Mouse (Mus musculus) cerebellum, adult 8-10 months (tissue): ENCODE results near the gene Cdyl.
A peak's percentile ranks its signal among the peaks of the same experiment; 100 is the strongest.

Experiments used
- DNase-seq: peaks from one replicate; pipeline ENCODE4 v3.0.0; 2022

The Cdyl gene

DNA sequence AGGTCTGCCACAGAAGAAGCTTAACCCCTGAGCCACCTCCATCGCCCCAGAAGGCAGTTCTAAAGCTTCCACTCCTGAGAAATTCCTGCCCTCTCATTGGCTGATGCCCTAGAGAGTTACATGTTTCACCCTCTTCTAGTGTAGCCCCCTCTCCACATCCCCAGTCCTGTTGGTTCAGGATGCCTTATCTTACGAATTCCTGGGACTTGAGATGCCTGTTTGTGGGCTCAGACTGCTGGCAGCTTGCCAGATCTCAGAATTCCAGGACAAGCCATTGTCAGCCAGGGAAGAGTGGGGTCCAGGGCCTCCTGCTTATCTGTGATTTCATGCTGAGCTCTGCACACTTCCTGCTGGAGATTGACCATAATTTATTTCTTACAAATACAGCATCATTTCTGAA, 106.2 kb downstream of the Cdyl start:
- DNase-seq: no peak

DNA sequence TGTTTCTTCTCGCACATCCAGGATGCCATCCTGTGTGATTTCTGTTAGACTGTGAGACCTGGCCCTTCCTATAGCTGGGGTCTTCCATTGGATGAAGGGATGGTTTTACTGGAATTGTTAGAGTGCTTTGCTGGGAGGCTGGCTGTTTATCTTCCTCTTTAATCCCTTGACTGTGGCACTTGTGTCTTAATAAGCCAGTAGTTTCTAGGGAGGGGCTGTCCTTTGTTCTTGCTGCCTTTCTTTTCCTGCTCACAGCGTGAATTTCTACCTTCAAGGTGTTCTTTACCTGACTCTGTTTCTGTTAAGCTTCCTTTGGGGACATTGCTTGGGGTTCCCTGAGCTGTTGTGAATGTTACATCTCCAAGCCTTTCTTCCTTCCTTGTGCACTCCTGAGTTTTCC, 110.0 kb downstream of the Cdyl start:
- DNase-seq: no peak

DNA sequence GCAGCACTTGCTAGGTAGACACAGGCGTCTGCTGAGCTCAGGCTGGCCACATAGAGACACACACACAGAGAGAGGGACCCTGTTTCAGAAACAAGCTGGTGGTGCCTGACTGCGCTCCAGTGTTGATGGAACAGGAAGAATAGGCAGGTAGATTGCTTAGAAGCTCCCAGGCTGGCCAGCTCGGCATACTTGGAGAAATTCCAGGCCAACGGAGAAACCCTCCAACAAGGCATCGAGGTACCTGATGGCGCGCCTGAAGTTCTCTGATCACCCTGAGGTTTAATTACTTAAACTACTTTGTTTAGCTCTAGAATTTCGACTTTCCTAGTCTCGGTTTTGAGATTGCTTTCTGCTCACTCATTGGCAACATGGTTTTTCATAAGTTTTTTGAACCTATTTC, 110.8 kb downstream of the Cdyl start:
- peak; percentile 27 for DNase-seq

DNA sequence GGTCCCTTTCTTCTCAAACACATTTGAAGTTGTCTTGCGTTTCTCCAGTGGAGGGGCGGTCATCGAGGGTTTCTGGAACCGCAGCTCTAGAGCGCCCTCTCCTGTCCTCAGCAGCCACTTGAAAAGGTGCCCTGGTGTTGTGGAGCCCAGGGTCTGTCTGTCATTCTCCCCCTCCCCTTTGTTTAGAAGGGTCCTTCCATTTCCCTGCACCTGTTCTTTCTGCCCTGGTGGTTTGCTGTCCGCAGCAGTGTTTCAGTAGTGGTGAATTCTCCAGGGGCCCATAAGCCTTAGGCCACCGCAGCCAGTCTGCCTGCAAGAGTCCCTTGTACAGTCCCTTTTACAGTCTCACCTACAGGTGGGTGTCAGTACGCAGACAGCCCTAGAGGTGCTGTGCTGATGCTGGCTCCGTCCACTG, 112.3 kb downstream of the Cdyl start:
- DNase-seq: peak; percentile 37

DNA sequence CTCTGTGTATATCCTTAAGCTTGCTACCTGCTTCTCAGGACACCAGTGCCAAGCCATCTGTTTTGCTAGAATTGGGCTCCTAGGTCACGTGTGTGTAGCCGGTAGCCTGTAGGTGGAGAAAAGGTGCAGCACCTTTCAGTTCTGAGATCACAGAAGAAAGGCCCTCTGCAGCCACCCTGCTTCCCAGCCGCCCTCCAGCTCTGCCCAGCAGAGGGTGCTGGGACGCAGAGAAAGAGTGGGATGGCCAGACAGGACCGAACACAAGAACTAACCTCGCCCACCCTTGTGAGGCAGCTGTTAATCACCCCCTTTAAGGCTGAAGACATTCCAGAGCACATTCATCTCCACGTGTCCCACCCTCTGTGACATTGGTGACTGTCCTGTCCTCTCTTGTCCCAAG, 114.1 kb downstream of the Cdyl start:
- peak; percentile 25 for DNase-seq

DNA sequence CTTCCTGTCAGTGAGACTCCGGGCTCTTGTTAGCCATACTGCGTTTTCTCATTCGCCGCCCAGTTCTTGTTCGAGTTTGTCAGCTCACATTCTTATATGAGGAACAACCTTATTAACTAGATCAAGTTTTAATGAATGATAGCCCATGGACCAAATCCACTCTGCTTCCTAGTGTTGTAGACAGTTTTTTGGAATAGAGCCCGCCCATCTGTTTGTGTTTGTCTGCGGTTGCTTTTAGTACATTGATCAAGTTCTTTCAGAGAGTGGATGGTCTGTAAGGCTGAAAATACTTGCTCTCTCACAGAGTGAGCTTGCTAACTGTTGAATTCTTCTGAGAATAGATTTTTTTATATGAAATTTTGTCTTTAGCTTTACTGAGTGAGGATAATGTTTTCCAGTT, 116.5 kb downstream of the Cdyl start:
- DNase-seq: no peak

DNA sequence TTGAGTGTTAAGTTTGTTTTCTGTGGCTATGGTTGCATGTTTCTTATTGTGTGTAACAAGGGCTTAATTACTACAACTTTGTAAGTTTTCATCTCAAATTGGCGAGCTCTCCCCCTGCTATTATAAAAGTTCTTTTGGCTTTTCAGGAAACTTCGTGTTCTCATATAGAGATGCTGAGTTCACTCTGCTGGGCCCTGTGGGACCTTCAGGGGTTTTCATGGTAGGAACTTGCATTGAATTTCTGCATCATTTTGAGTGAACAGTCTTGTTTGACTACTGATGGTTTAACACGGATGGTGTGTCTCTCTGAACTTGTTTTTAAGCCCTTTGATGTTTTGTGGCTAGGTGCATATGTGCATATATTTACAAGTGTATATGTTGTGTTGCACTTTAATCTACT, 121.1 kb downstream of the Cdyl start:
- DNase-seq: no peak

DNA sequence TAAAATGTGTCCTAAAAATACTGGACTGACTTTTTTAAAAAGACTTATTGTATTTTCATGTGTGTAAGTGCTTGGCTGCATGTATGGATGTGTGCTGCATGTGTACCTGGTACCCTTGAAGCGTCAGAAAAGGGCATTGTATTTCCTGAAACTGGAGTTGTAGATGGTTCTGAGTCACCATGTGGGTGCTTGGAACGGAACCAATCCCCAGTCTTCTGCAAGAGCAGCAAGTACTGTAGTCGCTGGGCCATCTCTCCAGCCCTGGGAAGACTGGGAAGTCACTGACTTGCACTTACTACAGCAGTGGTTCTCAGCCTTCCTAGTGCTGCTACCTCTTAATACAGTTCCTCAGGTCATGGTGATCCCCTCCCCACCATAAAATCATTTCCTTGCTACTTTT, 122.1 kb downstream of the Cdyl start:
- DNase-seq: no peak

DNA sequence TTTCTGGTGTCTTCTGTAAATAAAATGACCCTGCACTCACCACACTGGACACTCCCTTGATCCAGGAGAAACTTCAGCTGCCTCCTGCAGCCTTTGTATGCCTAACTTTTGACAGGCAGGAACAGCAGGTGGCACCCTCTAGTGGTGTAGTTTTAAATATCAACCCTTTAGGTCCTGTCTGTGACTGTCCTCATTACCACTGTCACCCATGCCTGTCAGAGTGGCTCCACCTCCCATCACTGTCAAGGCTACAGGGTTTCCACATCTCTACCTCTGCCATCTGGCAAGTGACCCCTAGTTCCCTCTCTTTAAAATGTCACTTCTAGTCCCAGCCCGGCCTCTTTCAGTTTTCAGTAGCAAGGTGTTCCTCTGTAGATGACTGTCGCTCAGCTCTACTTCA, 123.3 kb downstream of the Cdyl start:
- DNase-seq: peak; percentile 41

DNA sequence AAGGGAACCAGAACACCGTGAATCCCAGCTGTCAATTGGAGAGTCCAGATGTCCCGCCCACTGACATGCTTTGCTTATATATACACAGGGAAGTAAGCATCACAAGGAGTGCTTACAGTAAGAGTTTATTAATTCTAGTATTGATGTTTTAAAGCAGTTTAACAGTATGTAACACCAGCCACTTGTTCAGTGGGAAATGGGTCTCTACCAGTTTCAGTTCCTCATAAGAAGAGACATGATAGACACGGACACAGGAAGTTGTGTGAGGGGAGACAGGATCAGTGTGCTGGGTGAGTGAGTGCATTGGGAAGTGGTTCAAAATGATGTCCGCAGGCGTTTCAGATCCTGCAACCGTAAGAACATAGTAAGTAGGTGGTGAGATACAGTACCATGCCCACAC, 123.9 kb downstream of the Cdyl start:
- no peak for DNase-seq

DNA sequence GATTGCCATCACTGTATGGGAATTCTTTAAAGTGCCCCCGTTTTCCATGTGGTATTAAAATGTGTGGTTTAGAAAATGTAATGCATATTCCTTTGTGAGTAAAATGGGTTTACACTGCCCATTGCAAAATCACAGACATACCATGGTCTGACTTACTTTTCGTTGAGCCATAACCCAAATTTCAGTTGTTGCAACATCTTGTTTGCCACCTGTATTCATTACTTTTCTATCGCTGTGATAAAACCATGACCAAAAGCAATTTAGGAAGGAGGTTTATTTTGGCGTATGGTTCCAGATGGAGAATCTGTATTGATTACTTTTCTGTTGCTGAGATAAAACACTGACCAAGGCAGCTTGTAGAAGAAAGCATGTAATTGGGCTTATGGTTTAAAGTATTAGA, 124.6 kb downstream of the Cdyl start:
- DNase-seq: no peak

DNA sequence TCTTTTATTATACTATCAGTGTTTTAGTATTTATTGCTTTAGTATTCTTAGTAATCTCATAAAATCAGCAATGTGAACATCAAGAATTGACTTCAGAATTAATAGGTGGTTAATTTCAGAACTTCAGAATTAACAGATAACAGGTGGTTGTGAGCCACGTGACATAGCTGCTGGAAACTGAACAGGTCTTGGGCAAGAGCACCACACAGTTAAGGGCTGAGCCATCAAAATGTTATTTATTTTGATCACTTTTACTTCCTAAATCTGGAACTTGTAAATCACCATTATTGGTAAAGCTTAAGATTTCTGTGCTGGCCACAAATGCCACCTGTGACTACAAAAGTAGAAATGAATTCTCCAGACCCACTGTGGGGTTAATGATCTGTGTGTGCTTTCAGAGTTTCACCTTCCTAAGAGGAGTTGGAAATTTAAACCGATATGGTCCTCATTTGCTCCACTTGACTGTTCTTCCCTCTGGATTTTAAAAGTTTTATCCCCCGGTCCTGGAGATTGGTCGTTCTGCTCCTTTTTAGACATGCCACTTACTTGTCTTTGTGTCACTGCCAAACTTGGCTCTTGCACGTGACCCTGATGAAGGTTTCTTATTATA, 125.8 kb downstream of the Cdyl start:
- DNase-seq: no peak

DNA sequence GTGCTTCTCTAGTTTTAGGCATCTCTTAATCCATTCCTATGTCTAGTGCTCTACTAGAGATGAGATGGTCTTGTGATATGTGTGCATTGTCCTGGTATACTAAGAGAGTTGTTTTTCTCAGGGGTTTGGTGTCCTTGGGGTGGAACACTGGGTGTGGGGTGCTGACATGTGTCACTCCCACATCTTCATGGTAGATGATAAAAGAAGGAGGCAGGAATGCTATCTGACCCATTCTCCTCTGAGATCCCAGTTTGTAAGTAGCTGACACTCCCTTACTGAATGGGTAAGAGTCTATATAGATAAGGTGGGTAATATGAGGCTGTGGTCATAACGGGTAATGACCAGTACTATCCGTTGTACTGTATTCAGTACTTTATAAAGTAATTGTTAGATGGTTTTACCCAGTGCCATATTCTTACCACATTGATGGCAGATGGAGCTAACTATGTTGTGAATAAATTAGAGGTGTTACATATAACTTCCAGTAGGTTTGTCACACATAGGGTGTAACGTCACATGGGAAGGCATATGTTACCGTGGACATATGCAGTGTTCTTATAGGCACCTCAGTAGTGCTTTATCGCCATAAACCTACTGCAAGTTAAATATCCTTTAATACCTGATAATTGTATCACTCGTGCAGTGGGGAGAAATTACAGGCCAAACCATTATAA, 127.2 kb downstream of the Cdyl start:
- no peak for DNase-seq

DNA sequence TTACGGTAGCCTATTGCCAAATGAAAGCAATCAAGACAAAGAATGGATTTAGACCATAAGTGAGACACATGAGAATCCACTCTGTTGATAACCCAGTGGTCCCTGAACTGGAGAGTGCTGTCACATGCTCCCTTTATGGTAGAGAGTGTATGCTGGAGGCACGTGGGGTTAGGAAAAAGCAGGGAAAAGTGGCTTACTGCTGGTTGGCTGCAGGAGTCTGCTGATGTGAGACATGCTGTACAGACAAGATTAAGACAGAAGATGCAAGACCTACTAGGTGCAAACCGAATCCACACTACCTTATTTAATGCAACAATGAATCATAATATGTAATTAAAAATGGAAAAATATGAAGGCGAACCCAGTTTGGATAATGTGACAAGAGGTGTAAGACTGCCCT, 129.9 kb downstream of the Cdyl start:
- no peak for DNase-seq

DNA sequence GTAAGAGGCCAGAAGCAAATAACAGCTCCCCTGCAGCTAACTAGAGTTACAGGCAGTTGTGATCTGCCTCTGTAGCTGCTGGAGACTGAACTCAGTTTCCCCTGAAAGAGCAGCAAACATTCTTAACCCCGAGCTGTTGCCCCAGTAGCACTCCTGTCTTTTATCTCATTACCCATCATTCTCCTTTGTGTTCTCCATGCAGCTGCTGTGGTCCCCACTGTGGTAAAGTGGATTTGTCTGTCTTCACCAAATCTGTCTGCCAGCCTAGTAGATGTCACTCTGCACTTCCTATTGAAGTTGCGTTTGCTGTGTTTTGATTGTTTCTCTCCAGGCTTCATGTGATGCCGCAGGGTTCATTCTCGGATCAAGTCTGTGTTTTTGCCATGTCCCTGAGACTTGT, 130.8 kb downstream of the Cdyl start:
- no peak for DNase-seq

DNA sequence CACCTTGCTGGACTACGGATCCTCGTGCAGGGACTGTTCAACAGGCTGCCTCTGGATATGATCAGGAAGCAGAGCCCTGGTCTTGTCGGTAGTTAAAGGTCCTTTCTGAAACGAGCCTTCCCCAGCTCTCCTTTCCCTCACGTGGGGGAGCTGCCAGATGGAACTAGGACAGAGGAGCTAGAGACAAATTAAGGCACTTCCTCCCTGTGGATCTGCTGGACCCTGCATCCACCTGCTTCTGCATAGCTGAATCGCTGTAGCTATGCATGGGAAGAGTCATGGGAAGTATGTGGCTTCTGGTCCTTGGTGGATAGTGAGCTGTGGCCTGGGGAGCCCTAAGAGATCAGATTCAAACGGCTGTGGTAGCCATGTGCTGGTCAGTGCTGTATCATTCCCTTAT, 134.7 kb downstream of the Cdyl start:
- no peak for DNase-seq

DNA sequence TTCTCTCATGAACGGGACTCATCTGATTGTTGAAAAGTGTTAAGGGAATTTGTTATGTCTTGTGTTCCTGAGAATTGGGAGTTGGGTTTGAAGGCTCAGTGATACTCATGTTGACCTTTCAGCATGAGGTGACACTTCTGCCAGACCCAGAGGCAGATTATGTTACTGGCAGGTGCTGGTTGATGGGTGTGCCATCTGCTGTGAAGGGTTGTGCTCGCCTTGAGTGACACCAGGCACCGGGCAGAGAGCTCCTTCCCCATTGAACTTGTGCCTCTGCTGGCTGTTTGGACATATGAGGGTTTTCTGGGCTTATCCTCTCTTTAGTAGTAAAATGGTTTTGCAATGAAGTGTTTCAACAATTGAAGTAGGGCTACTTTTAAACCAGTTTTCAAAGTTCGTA, 135.1 kb downstream of the Cdyl start:
- DNase-seq: no peak

DNA sequence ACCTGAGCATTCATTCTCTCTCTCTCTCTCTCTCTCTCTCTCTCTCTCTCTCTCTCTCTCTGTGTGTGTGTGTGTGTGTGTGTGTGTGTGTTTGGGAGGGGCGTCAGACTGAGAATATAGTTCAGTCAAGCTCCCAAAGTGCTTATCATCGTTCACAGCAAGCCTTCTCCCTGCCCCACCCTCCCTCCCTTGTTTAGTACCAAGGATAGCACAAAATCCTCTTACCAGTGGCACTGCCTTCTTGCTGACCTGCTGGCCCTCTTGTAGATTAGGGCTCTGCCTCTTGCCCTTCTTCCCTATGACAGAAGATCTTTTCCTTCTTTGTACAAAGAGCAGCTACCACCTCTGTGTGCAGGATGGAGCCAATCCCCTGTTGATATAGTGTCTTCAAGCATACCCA, 136.3 kb downstream of the Cdyl start:
- no peak for DNase-seq

DNA sequence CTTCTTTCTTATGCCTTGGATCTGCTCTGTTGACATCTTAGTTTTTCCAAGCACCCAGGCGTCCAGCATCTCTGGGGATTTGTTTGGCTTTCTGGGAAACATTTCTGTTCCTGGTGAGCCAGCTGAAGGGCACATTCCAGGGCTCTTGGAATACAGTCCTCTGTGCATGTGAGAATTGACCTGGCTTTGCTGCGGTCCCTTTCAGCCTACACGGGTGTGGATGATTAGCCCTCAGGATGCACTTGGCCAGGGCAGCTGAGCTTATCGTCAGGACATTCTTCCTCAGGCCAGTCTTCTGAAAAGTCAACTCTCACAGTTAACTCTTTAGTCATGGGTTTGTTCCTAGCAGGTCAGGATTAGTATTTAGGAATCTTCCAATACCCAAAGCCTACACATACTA, 136.7 kb downstream of the Cdyl start:
- DNase-seq: no peak

DNA sequence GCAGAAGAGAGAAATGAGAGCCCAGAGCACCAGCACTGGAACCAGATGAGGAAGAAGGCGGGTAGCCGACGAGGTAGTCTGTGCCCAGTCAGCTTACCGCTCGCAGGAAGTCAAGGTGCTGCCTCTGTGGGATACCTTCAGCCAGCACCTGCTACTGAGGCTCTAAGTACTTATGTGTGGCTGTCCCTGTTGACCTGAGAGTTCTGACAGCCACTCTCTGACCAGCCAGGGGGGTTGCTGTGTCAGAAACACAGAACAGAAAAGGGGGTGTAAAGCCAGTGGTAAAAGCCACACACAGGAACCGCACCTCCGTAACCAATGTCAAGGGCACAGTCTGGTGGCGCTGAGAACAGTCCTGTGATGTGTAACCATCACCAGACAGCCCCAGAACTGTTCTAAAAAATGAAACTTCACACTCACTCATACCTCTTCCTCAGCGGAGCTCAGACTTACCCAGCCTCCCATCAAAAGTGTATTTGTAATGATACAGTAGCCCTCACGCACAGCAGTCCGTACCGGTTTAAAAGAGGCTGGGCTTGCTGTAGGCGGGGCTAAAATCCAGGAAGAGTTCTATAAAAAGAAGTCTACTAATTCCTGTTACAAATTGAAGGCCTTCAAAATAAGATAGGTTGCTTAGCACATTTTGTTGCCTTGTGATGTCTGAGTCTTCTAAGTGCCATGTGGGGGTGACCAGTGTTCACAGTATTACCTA, 138.3 kb downstream of the Cdyl start:
- DNase-seq: no peak

DNA sequence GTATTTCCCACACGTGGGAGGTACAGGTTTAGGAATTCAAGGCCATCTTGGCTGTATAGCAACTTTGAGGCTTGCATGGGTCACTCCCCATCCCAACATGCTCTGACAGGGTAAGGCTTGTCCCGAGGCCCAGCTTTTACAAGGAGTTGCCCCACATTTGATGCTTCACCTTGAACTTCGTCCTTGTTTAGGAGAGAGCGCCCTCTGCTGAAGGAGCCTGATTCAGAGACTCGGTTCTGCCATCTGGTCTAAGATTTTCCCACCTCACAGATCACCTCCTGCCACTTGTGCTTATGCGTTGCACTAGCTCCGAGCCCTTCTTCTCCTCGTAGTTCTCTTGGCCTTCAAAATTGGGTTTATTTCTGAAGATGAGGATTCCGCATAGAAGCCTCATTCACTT, 139.0 kb downstream of the Cdyl start:
- DNase-seq: peak; percentile 42

DNA sequence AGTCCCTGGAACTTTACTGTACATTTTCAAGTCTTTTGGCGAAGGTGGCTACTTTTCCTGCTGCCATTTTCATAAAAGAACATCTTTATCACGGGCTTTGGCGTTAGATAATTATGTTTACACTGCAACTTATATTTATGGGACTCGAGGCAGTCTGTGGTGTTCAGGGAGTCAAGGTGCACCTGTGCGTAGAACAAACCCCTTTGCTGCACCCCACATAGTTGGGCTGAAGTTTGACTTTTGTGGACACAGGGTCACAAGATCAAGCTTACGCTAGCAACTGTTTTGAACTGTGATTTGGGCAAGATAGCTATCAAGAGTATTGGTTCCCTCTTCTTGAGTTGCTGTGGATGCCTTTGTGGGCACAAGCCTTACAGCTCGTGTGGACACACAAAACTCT, 140.6 kb downstream of the Cdyl start:
- no peak for DNase-seq

DNA sequence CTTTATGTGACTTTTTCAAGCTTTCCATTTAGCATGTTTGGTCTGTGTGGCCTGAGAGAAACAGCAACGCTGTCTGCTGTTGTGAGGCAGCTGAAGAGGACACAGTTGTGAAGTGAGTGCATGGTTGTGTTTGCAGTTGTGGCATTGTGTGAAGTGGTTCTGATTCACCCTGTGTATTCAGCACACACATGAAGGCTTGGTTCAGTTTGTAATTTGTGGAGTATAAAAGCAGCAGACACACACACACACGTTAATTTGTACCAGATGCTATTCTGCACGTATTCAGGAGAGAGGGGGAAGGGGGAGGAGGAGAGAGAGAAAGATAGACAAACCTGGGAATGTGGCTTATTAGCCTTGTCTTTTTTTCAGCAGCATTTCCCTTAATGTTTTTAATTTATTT, 146.1 kb downstream of the Cdyl start:
- no peak for DNase-seq

DNA sequence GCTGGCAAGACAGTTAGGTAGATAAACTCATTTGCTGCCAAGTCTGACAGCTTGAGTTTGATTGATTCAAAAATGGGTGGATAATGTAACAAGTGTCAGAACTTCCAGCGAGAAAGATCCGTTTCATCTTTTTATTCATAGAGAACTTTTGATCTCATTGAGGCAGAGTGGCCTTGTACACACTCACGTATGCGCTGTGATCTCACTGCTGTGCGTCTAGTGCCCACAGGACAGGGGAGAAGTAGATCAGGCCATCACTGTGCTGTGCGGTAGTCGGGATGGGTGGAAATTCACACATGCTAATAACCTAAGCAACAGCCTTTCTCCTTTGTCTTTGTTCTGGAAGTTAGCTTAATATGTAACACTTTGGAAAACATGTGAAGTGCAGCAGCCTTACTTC, 146.5 kb downstream of the Cdyl start:
- no peak for DNase-seq

DNA sequence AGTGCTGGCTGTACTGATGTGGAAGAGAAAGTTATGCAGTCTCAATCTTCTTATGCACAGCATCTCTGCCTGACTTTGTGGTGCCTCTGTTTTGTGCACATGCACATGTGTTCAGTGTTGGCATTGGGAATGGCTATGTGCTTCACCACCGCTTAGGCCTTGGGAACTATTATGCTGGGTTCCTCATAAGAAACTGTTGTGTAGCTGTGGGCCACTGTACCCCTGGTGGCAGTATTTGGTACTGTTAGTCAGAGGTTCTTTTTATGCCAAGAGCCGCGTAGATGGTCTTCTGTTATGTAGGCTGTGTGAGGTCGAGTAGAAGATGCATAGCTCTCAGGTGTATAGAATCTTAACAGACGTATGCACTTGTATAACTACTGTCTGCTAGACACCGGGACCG, 147.4 kb downstream of the Cdyl start:
- no peak for DNase-seq
